Mouse (Mus musculus) myocyte (in vitro differentiated cells): Measurements from ENCODE around the gene Zfp462. TPM values are rescaled to one million over a fixed set of nuclear protein-coding genes. Genes with fewer than 3 reads are reported as not detected.

Source experiments
- H3K27me3 ChIP-seq: one replicate; pipeline ENCODE4 v1.6.1; 2011; ENCODE audit not compliant: control insufficient read depth, insufficient read depth, insufficient read length
- H3K36me3 ChIP-seq: one replicate; pipeline ENCODE4 v1.6.1; 2011; ENCODE audit not compliant: control insufficient read depth, insufficient read depth
- H3K4me2 ChIP-seq: one replicate; pipeline ENCODE4 v1.6.1; 2011; ENCODE audit warnings: low read depth, control low read depth
- H3K4me3 ChIP-seq: one replicate; pipeline ENCODE4 v1.5.1; 2011; ENCODE audit warnings: mild to moderate bottlenecking, control low read depth, moderate library complexity
- H3K79me2 ChIP-seq: one replicate; pipeline ENCODE4 v1.6.1; 2011; ENCODE audit not compliant: control insufficient read depth, insufficient read depth
- H3ac ChIP-seq: one replicate; pipeline ENCODE4 v1.6.1; 2011; ENCODE audit not compliant: control insufficient read depth, insufficient read length
- CEBPB ChIP-seq: IDR thresholded peaks from 2 replicates; pipeline ENCODE4 v1.6.1; 2011; ENCODE audit warnings: mild to moderate bottlenecking, moderate library complexity; ENCODE audit not compliant: poor library complexity, insufficient read depth, severe bottlenecking
- E2F4 ChIP-seq: IDR thresholded peaks from one replicate; pipeline ENCODE4 v1.6.1; 2011; ENCODE audit warnings: mild to moderate bottlenecking, control low read depth, moderate library complexity; ENCODE audit not compliant: insufficient read depth
- MAX ChIP-seq: IDR thresholded peaks from one replicate; pipeline ENCODE4 v1.6.1; 2011; ENCODE audit warnings: low read depth, mild to moderate bottlenecking, control low read depth
- MYOD1 ChIP-seq, 3 experiments: IDR thresholded peaks; one replicate each; pipeline ENCODE4 v1.6.1; 2011; ENCODE audit warnings: control low read depth in 2 of 3, low read depth in 2 of 3, mild to moderate bottlenecking in 2 of 3, moderate library complexity in 1 of 3; ENCODE audit not compliant: insufficient read length in 2 of 3, control insufficient read depth in 1 of 3
- MYOG ChIP-seq, 3 experiments: IDR thresholded peaks; one replicate each; pipeline ENCODE4 v1.6.1; 2011; ENCODE audit warnings: control low read depth in 2 of 3, low read depth in 2 of 3, mild to moderate bottlenecking in 2 of 3; ENCODE audit not compliant: insufficient read length in 2 of 3, control insufficient read depth in 1 of 3, insufficient read depth in 1 of 3
- POLR2A ChIP-seq: IDR thresholded peaks from one replicate; pipeline ENCODE4 v1.6.1; 2011; ENCODE audit warnings: low read depth, mild to moderate bottlenecking, control low read depth, moderate library complexity; ENCODE audit not compliant: insufficient read length
- POLR2AphosphoS2 ChIP-seq: IDR thresholded peaks from one replicate; pipeline ENCODE4 v1.6.1; 2011; ENCODE audit warnings: low read depth, control low read depth; ENCODE audit not compliant: insufficient read length
- REST ChIP-seq: IDR thresholded peaks from one replicate; pipeline ENCODE4 v1.6.1; 2011; ENCODE audit warnings: mild to moderate bottlenecking, control low read depth, moderate library complexity; ENCODE audit not compliant: insufficient read depth, insufficient read length
- SRF ChIP-seq: IDR thresholded peaks from one replicate; pipeline ENCODE4 v1.6.1; 2011; ENCODE audit warnings: low read depth; ENCODE audit not compliant: control insufficient read depth, insufficient read length
- TCF12 ChIP-seq: IDR thresholded peaks from one replicate; pipeline ENCODE4 v1.6.1; 2011; ENCODE audit warnings: mild to moderate bottlenecking, control low read depth; ENCODE audit not compliant: poor library complexity, insufficient read depth, severe bottlenecking
- TCF3 ChIP-seq: IDR thresholded peaks from one replicate; pipeline ENCODE4 v1.6.1; 2011; ENCODE audit warnings: low read depth, control low read depth; ENCODE audit not compliant: insufficient read length
- USF1 ChIP-seq: IDR thresholded peaks from one replicate; pipeline ENCODE4 v1.6.1; 2011; ENCODE audit warnings: low read depth, mild to moderate bottlenecking, control low read depth, moderate library complexity
- polyA plus RNA-seq: library from polyadenylated mRNA; unstranded; fragments of >200 nt; fragmentation: generic; extraction: Trizol; gene quantifications from one replicate; pipeline ENCODE4 v1.2.1, GENCODE M21; 2012; ENCODE audit warnings: missing spikeins

Gene Zfp462
- polyA plus RNA-seq, 1 experiment, result 3.1 TPM

GRCm38 (mm10) chr4:54950866-54951265 is 6.0 kb downstream of the Zfp462 start:
- Histone ChIP-seq H3K27me3 (no peaks in the 10 kb centered on the region), H3K36me3 (no peaks in the 10 kb centered on the region), H3ac (no peak overlapping the region), H3K79me2 (peaks cover 39% of the 10 kb centered on the region), H3K4me3 (no peak overlapping the region), H3K4me2 (no peak overlapping the region)
- TF ChIP-seq TCF3 (no peak), E2F4 (no peak), REST (no peak), CEBPB (no peak), MYOD1 (IDR thresholded peaks at IDR 0.05; ENCODE audit: control insufficient read depth in 1 of 3, insufficient read length in 2 of 3, low read depth in 2 of 3) (no peak), POLR2AphosphoS2 (no peak), MAX (no peak), TCF12 (no peak), POLR2A (no peak), USF1 (no peak), SRF (no peak), MYOG (IDR thresholded peaks at IDR 0.05; ENCODE audit: control insufficient read depth in 1 of 3, insufficient read depth in 1 of 3, insufficient read length in 2 of 3, low read depth in 2 of 3) (no peak)

DNA sequence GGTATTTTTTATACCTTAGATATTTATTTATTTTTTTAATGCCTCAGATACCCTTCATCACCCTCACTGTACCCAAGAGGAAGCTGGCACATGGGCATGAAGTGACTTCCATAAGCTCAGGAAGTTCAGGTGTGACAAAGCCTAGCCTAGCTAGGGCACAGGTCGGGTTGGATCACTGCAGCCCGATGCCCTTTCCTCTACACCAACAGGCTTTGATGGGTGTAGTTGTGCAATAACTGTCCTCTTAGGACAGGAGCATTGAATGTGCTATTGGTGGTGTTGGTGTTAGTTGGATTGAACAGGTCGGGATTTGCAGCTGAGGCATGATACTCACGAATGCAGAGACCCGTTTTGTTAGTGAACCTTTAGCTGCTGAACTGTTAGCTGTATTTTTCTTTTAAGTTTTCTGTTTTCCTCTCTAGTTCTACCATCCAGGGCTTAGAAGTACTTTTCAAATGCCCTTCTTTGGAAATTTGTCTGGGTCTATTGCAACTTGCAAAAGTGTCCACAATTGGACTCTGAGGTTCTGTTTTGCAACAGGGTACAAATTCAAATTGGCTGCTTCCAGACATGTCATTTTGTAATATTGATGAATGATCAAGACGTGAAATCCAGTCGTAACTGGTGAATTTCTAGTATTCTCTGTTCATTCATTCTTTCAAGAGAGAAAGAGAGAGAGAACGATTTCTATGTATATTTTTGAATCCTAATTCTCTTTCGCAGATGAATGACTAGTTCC is 9.0 kb downstream of the Zfp462 start:
- H3K79me2 ChIP-seq, result peaks cover 44% of the 10 kb centered on the region
- TF ChIP-seq E2F4 (no peak), MAX (no peak), TCF12 (no peak), USF1 (no peak), MYOG (IDR thresholded peaks at IDR 0.05; ENCODE audit: control insufficient read depth in 1 of 3, insufficient read depth in 1 of 3, insufficient read length in 2 of 3, low read depth in 2 of 3) (no peak), SRF (no peak), POLR2A (no peak), MYOD1 (IDR thresholded peaks at IDR 0.05; ENCODE audit: control insufficient read depth in 1 of 3, insufficient read length in 2 of 3, low read depth in 2 of 3) (no peak), CEBPB (no peak), POLR2AphosphoS2 (no peak)
- H3K27me3 ChIP-seq, result no peaks in the 10 kb centered on the region
- no peak overlapping the region for H3K4me2 ChIP-seq
- H3ac ChIP-seq, result no peak overlapping the region
- no peaks in the 10 kb centered on the region for H3K36me3 ChIP-seq
- H3K4me3 ChIP-seq, result no peak overlapping the region

DNA sequence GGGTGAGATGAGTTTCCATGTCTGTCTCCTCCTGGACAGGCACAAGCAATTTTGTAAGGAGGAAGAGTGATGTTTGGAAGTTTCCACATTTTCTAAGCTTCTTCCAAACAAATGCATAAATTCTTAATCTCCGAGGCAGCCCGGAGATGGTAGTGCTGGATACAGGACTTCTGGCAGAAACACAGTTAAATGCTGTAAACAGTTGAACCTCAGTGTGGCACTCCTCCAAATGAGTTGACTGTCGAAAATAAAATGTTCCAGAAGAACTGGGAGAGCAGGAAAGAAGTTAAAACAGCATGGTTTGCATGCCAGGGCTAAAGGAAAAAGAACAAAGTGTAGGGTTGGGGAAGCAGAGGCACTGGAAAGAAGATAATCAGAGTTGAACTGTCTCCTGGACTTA is 9.6 kb downstream of the Zfp462 start:
- H3K4me3 ChIP-seq, result no peak overlapping the region
- H3K36me3 ChIP-seq, result no peaks in the 10 kb centered on the region
- H3K79me2 ChIP-seq, result peaks cover 44% of the 10 kb centered on the region
- H3K27me3 ChIP-seq, result no peaks in the 10 kb centered on the region
- no peak overlapping the region for H3ac ChIP-seq
- no peak overlapping the region for H3K4me2 ChIP-seq
- TF ChIP-seq MYOD1 (IDR thresholded peaks at IDR 0.05; ENCODE audit: control insufficient read depth in 1 of 3, insufficient read length in 2 of 3, low read depth in 2 of 3) (no peak), MYOG (IDR thresholded peaks at IDR 0.05; ENCODE audit: control insufficient read depth in 1 of 3, insufficient read depth in 1 of 3, insufficient read length in 2 of 3, low read depth in 2 of 3) (no peak), TCF12 (no peak), CEBPB (no peak), MAX (no peak)

GRCm38 (mm10) chr4:54960776-54961175 is 15.9 kb downstream of the Zfp462 start:
- no peaks in the 10 kb centered on the region for H3K27me3 ChIP-seq
- TF ChIP-seq SRF (no peak), MYOD1 (IDR thresholded peaks at IDR 0.05; ENCODE audit: control insufficient read depth in 1 of 3, insufficient read length in 2 of 3, low read depth in 2 of 3) (no peak), USF1 (no peak), TCF3 (no peak), POLR2AphosphoS2 (no peak), E2F4 (no peak)
- peaks cover 16% of the 10 kb centered on the region for H3K79me2 ChIP-seq
- H3ac ChIP-seq, result no peak overlapping the region
- H3K4me3 ChIP-seq, result no peak overlapping the region
- H3K4me2 ChIP-seq, result no peak overlapping the region
- H3K36me3 ChIP-seq, result no peaks in the 10 kb centered on the region

- H3K27me3 ChIP-seq, result no peaks in the 10 kb centered on the region
- H3K36me3 ChIP-seq, result no peaks in the 10 kb centered on the region
- peaks cover 16% of the 10 kb centered on the region for H3K79me2 ChIP-seq
- no peak overlapping the region for H3ac ChIP-seq
- H3K4me3 ChIP-seq, result no peak overlapping the region
- TF ChIP-seq POLR2A (no peak), REST (no peak)
- H3K4me2 ChIP-seq, result no peak overlapping the region
These were observed 17.3 kb downstream of the Zfp462 start for GRCm38 (mm10) chr4:54962141-54962540.

- Histone ChIP-seq H3K79me2 (peaks cover 20% of the 10 kb centered on the region), H3K36me3 (no peaks in the 10 kb centered on the region), H3K27me3 (no peaks in the 10 kb centered on the region), H3K4me3 (no peak overlapping the region), H3K4me2 (no peak overlapping the region), H3ac (no peak overlapping the region)
- TF ChIP-seq MYOD1 (IDR thresholded peaks at IDR 0.05; ENCODE audit: control insufficient read depth in 1 of 3, insufficient read length in 2 of 3, low read depth in 2 of 3), result no peak
- TF ChIP-seq POLR2A, result no peak
- TF ChIP-seq E2F4, result no peak
- TF ChIP-seq TCF12, result no peak
- TF ChIP-seq TCF3, result no peak
- TF ChIP-seq MYOG (IDR thresholded peaks at IDR 0.05; ENCODE audit: control insufficient read depth in 1 of 3, insufficient read depth in 1 of 3, insufficient read length in 2 of 3, low read depth in 2 of 3), result no peak
- TF ChIP-seq CEBPB, result no peak
- no peak for TF ChIP-seq MAX
- TF ChIP-seq REST, result no peak
- TF ChIP-seq POLR2AphosphoS2, result no peak
- TF ChIP-seq USF1, result no peak
- no peak for TF ChIP-seq SRF
These were observed 18.7 kb downstream of the Zfp462 start for GRCm38 (mm10) chr4:54963551-54963950.
